Mouse (Mus musculus) ES-E14 (cell line): ENCODE results near the gene Ctss. TPM values are rescaled to one million over a fixed set of nuclear protein-coding genes. Genes with fewer than 3 reads are reported as not detected.

Experiments used
- DNase-seq: peaks from one replicate; pipeline ENCODE4 v3.0.0-alpha.2; 2013; ENCODE audit warnings: low read depth, low spot score
- H3K27ac ChIP-seq: 2 replicates; pipeline ENCODE4 v1.5.1; 2012; ENCODE audit warnings: low read depth, mild to moderate bottlenecking, low read length, moderate library complexity, mixed read lengths; ENCODE audit not compliant: poor library complexity, insufficient read depth, severe bottlenecking
- H3K36me3 ChIP-seq: 2 replicates; pipeline ENCODE4 v1.6.1; 2012; ENCODE audit warnings: mild to moderate bottlenecking, low read length, moderate library complexity, mixed read lengths; ENCODE audit not compliant: control insufficient read depth, poor library complexity, insufficient read depth, severe bottlenecking
- H3K4me1 ChIP-seq, 2 experiments: fragments of 150-350 bp in 1 of 2; sonication (generic) in 1 of 2; 2 replicates each; pipeline ENCODE4 v1.6.1; 2012; ENCODE audit warnings: low read length in 2 of 2, mild to moderate bottlenecking in 1 of 2, mixed read lengths in 1 of 2; ENCODE audit not compliant: control insufficient read depth in 2 of 2, insufficient read depth in 2 of 2, poor library complexity in 1 of 2
- H3K4me3 ChIP-seq, 2 experiments: fragments of 150-350 bp in 1 of 2; sonication (generic) in 1 of 2; 2 replicates each; pipeline ENCODE4 v1.5.1; 2012; ENCODE audit warnings: low read length in 2 of 2, low read depth in 1 of 2, mild to moderate bottlenecking in 1 of 2, mixed read lengths in 1 of 2; ENCODE audit not compliant: insufficient read depth in 1 of 2, poor library complexity in 1 of 2, severe bottlenecking in 1 of 2
- H3K9ac ChIP-seq: 2 replicates; pipeline ENCODE4 v1.6.1; 2012; ENCODE audit warnings: low read depth, mild to moderate bottlenecking, low read length, mixed read lengths; ENCODE audit not compliant: poor library complexity, insufficient read depth, severe bottlenecking
- H3K9me3 ChIP-seq: fragments of 150-350 bp; sonication (generic); 2 replicates; pipeline ENCODE4 v1.6.1; 2012; ENCODE audit warnings: low read depth, mild to moderate bottlenecking, low read length; ENCODE audit not compliant: control insufficient read depth, insufficient read depth
- CHD2 ChIP-seq: IDR thresholded peaks from 2 replicates; pipeline ENCODE4 v1.6.1; 2014; ENCODE audit warnings: mild to moderate bottlenecking, low read depth, low read length, inconsistent platforms
- HCFC1 ChIP-seq: IDR thresholded peaks from 2 replicates; pipeline ENCODE4 v1.6.1; 2012; ENCODE audit warnings: low read length, inconsistent platforms, borderline replicate concordance; ENCODE audit not compliant: insufficient read depth
- MAFK ChIP-seq: IDR thresholded peaks from 2 replicates; pipeline ENCODE4 v1.6.1; 2014; ENCODE audit warnings: mild to moderate bottlenecking, low read depth, low read length, inconsistent platforms; ENCODE audit not compliant: insufficient read depth
- ZC3H11A ChIP-seq: IDR thresholded peaks from 2 replicates; pipeline ENCODE4 v1.6.1; 2012; ENCODE audit warnings: low read depth, mild to moderate bottlenecking, inconsistent platforms, low read length, borderline replicate concordance
- ZNF384 ChIP-seq: IDR thresholded peaks from 2 replicates; pipeline ENCODE4 v1.6.1; 2012; ENCODE audit warnings: low read depth, low read length, inconsistent platforms
- in situ Hi-C, 2 experiments: fragments of 600-800 bp; cut with MboI; formaldehyde crosslinking; loops; one replicate each; pipeline ENCODE4 v1.15.1; 2025; ENCODE audit warnings: low sequenced_read_pairs in 2 of 2, inconsistent platforms in 1 of 2; ENCODE audit not compliant: unreplicated experiment in 2 of 2
- total RNA-seq: library from RNA; depleted of rRNA; stranded (reverse); fragments of 300-350 nt; gene quantifications from 2 replicates; pipeline ENCODE4 v1.2.3, GENCODE M21; 2012

Ctss gene
- total RNA-seq, 1 experiment, result 0.67 TPM

DNA sequence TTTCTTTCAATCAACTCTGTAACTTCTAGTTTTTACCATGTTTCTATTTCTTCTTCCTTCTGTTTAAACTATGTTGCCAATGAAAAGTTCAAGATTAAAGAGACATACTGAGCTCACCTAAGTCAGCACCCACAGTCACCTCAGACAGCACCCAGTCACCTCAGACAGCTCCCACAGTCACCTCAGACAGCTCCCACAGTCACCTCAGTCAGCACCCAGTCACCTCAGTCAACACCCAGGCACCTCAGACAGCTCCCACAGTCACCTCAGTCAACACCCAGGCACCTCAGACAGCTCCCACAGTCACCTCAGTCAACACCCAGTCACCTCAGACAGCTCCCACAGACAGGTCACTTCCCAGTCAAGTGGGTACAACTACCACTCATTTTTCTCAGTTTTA is 15.6 kb downstream of the Ctss start:
- Histone ChIP-seq H3K9me3 (no peaks in the 10 kb centered on the region), H3K4me1 (peaks cover 0 to 2% of the 10 kb centered on the region in 2 experiments; a peak in 1 of 4 replicates), H3K4me3 (no peak overlapping the region), H3K9ac (no peak overlapping the region), H3K36me3 (no peaks in the 10 kb centered on the region), H3K27ac (no peak overlapping the region)
- in situ Hi-C loops, result no loop called here
- TF ChIP-seq HCFC1, result no peak
- no peak for TF ChIP-seq ZNF384
- no peak for TF ChIP-seq MAFK
- no peak for DNase-seq

DNA sequence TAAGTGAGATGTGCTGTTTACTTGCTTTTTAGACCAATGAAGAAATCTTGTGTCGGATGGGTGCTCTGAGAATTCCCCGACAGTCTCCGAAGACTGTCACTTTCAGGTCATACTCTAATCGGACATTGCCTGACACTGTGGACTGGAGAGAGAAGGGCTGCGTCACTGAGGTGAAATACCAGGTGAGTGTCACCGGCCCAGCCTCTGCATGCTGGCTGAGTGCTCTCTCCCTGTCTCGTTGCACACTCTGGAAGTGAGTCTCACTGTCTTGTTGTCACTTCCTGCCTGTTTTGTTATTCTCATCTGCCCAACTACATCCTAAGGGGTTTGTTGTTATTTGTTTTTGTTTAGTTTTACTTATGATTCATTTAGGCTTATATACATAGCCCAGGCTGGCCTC is 16.4 kb downstream of the Ctss start:
- H3K9ac ChIP-seq, result no peak overlapping the region
- no peaks in the 10 kb centered on the region for H3K9me3 ChIP-seq
- no peak for TF ChIP-seq CHD2
- no peak for TF ChIP-seq MAFK
- TF ChIP-seq HCFC1, result no peak
- TF ChIP-seq ZC3H11A, result no peak
- TF ChIP-seq ZNF384, result no peak
- H3K4me3 ChIP-seq, result no peak overlapping the region
- peaks cover 0 to 2% of the 10 kb centered on the region in 2 experiments; a peak in 1 of 4 replicates for H3K4me1 ChIP-seq
- no peaks in the 10 kb centered on the region for H3K36me3 ChIP-seq
- no peak overlapping the region for H3K27ac ChIP-seq
- in situ Hi-C loops, result no loop called here
- DNase-seq, result no peak

DNA sequence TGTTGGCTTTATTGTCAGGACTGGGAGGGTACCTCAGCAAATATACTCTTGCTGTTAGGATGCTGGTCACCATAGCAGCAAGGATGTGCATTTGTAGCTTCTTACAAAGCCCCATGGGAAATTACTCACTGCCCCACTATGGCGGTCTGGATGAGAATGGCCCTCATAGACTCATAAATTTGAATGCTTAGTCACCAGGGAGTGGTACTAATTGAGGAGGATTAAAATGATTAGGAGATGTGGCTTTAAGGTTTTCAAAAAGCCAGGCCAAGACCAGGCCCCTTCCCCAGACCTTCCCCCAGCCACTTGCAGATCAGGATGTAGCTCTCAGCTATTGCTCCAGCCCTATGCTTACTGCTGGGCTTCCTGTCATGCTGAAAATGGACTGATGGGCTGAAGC is 23.6 kb downstream of the Ctss start:
- Histone ChIP-seq H3K4me3 (no peak overlapping the region), H3K9me3 (no peaks in the 10 kb centered on the region), H3K4me1 (no peaks in the 10 kb centered on the region; a peak in 1 of 4 replicates), H3K27ac (no peak overlapping the region), H3K36me3 (no peaks in the 10 kb centered on the region), H3K9ac (no peak overlapping the region)
- in situ Hi-C loops, result no loop called here
- no peak for DNase-seq
- TF ChIP-seq HCFC1, result no peak
- no peak for TF ChIP-seq MAFK
- no peak for TF ChIP-seq ZC3H11A
- TF ChIP-seq CHD2, result no peak
- no peak for TF ChIP-seq ZNF384

DNA sequence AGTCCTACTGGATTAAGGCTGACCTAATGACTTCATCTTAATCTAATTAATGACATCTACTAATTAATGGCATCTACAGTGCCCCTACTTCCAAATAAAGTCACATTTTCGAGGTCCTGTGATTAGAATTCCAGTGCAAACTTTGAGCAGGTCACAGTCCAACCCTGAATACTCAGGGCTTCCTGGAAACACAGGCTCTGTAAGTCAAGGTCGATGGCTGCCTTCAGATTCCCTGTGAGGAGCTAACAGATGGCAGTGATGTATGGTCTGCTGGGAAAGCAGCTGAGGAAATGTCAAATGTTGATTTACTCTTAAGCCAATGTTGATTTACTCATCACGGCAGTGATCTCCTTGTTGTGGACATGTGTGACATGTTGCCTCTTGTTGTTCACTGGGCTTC is 27.4 kb downstream of the Ctss start:
- H3K36me3 ChIP-seq, result no peaks in the 10 kb centered on the region
- in situ Hi-C loops, result no loop called here
- no peak overlapping the region for H3K27ac ChIP-seq
- no peak for DNase-seq
- H3K4me3 ChIP-seq, result no peak overlapping the region
- H3K9ac ChIP-seq, result no peak overlapping the region
- no peak for TF ChIP-seq HCFC1
- no peak for TF ChIP-seq CHD2
- TF ChIP-seq MAFK, result no peak
- TF ChIP-seq ZC3H11A, result no peak
- no peak for TF ChIP-seq ZNF384
- H3K9me3 ChIP-seq, result no peaks in the 10 kb centered on the region
- H3K4me1 ChIP-seq, result no peaks in the 10 kb centered on the region

DNA sequence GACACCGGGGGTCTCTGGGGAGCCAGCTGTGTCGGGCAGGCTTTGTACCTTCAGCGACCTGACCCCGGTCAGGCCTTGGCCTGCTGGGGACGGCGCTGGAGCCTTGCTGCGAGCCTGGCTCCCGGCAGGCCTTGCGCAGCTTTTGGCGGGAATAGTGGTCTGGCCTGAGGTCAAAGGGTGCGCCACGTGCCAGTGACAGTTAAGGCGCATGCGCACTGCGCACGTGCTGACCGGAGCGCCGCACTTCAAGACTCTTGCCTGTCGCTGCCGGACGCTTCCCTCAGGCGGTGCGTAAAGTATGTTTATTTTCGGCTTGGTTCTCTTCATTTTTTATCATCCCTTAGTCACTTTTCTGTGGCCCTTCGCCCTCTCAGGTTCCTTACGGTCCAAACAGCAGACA is 32.9 kb downstream of the Ctss start, which contains the start of gene Hormad1:
Hormad1 (plus strand) TSS at position 241 of the 400 bp plus-strand sequence.
- H3K4me3 ChIP-seq, result peak within 1 kb of the TSS; percentile 36 to 46
- in situ Hi-C loops, result no loop called here
- peak; percentile 30 for DNase-seq
- H3K9ac ChIP-seq, result peak within 1 kb of the TSS; percentile 23; the same call in 1 of the 2 replicates
- no peak within 1 kb of the TSS for H3K27ac ChIP-seq
- TF ChIP-seq MAFK (no peak), CHD2 (no peak), ZC3H11A (no peak), ZNF384 (no peak), HCFC1 (no peak)
- H3K4me1 ChIP-seq, result no peaks in the 10 kb centered on the region
- H3K9me3 ChIP-seq, result no peaks in the 10 kb centered on the region
- H3K36me3 ChIP-seq, result no peaks in the 10 kb centered on the region
